Mouse (Mus musculus) c-Kit-negative CD71-positive TER-119-positive erythroid progenitor cells, embryonic 14.5 days (primary cell): Measurements from ENCODE around the gene Gja6.

ENCODE experiments used
- DNase-seq: peaks from one replicate; pipeline ENCODE4 v3.0.0-alpha.2; 2013; ENCODE audit warnings: low read depth, low spot score

Gene Gja6

DNA sequence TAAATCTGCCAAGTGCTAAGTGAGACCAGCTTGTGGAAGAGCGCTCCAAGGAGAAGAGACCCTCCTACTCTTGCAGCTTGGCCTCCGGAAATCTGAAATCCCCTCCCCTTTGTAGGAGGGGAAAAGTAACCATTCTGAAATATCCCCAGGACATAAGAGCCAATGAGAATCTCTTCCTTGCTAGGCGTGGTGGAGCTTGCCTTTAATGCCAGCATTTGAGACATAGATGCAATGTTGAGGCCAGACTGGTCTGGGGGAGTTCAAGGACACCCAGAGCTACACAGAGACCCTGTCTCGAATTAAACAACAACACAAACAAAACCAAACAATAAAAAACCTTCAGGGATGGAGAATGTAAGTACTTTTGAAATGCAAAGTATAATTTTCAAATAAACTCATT, at the start of gene Gja6:
TSS of gene Gja6 (minus strand) at position 101 of the 400 bp plus-strand sequence.
- no peak for DNase-seq

GRCm38 (mm10) chrX:160949583-160949982, 42.7 kb upstream of the Gja6 start:
- DNase-seq, result no peak

DNA sequence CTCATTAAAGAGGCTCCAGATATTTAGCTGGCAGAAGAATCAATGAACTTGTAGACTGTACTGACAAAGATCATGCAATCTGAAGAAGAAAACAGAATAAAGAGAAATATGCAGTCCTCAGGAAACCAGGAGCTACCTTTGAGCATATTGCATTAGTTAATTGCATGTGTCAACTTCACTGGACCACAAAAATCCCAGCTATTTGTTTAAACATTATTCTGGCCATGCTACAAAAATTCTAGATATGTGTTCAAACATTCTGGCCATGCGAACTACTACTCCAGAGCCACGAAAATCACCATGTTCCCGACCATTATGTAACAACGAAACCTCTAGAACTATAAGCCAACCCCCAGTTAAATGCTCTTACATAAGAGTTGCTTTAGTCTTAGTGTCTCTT, 37.9 kb upstream of the Gja6 start:
- no peak for DNase-seq

- DNase-seq, result no peak
Observed at GRCm38 (mm10) chrX:160935541-160935940, 28.7 kb upstream of the Gja6 start.

- DNase-seq, result peak; percentile 11
Observed at GRCm38 (mm10) chrX:160930656-160931055, 23.8 kb upstream of the Gja6 start.

DNA sequence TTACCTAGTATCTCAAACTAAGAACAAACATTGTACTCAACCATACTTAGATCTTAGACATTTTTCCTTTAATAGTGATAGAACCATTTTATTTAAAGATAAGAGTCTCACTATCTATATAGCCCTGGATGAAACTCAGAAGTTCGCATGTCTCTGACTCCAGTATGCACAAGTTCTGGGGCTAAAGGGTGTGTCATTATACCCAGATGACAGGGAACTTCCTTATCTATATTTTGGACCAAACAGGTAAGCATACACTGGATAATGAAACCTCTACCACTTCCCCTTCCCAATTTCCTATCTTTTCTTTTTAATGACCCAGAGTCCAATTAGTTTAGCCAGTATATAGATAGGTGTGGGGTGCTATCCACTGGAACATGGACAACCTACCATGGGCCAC, 22.0 kb upstream of the Gja6 start:
- no peak for DNase-seq

- no peak for DNase-seq
Observed at GRCm38 (mm10) chrX:160919022-160919637, 12.3 kb upstream of the Gja6 start.

- DNase-seq, result no peak
Observed at GRCm38 (mm10) chrX:160906477-160906876, 375 bp downstream of the Gja6 start.

DNA sequence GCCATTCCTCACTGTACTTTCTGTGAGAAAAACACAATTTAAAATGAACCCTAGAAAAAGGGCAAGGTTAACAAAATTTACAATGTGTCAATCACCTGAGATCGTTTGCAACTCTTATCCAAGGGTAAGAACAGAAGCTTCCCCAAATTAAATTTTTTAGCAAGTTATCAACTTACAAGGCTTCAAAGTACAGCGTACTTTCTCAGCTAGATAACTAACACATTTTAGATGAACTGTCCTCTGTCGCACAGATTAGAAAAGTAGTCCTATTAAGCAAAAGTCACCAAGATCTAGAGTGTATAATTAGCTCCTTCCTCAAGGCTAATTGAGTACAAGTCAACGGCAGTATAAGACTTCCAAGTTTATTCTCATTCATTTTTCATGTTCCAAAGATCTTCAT, 939 bp downstream of the Gja6 start:
- no peak for DNase-seq

DNA sequence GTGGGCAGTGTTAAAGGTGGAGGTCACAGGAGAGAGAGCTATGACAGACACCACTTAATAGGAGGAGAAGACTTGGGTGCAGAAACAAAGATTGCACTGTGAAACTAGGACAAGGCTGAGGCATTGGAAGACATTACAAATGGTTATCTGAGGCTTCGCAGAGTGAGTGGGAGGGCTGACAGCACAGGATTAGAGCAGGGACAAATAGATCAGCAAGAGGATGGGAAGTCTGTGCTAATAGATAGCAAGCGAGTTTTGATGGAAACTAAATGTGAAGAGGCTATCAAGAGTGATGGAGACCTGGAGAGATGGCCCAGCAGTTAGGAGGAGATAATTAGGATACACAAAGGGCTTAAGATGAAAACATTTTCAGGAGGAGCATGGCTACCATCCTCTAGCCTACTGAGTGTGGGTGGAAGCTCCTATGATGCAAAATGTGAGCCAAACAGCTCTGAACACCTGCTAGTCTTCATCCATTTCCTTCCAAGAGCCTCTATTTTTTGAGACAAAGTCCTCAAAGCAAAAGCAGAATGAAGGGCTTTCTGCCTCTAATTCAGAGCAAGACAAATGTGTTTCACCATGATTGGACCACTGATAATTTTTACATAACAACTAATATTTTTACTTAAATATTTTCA, 1.7 kb downstream of the Gja6 start:
- no peak for DNase-seq

GRCm38 (mm10) chrX:160901118-160901517, 5.7 kb downstream of the Gja6 start:
- DNase-seq, result no peak

DNA sequence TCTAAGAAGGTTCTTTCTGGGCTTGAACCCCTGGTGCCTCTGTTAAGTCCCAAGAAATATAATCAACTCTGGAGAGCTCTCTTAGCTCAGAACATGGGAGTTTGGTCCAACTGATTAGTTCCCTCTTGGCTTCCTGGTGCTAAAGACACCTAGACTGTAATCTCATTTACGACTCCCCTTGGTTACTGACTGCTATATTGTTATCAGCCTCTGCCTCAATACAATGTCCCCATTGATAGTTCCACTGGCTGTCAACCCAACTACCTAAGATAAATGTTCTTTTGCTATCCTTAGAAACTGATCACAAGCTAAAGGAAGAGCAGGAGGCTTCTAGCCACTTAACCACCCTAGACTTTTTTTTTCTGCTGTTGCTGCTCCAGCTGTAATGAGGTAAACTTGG, 14.8 kb downstream of the Gja6 start:
- DNase-seq, result no peak

DNA sequence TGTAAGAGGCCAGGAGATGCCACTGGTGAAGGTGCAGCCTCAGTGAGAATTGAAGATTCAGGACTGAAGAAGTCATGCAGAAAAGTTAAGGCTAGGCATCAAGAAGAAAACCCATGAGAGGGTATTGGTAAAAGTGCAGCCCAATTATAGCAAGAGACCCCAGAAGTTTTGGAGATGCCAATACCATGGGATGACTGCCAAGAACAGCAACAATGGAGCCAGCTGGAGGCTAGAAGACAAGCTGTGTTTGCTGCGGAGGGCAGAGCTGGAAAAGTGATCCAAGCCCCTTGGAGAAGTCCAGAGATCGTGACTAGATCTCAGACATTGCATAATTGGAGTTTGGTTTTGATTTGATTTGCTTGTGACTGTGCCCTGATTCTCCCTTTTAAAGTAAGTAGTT, 20.6 kb downstream of the Gja6 start:
- no peak for DNase-seq

DNA sequence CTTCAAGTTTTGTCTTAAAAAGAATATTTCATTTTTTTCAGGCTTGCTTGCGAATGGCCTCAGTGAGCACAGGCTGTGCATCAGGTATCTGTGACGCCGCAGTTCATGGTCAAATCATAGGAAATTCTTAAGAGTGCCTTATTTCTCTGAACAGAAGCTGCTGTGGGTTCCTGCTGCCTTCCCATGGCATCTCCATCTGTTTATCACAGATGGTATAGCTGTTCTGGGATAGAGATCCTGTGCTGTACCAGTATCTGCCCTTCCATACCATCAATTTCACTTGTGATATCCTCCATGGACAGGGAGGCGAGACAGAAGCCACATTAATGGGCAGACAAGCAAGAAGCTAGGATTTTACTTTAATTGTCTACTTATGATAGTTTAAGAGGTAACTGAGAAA, 40.3 kb downstream of the Gja6 start:
- DNase-seq, result no peak

GRCm38 (mm10) chrX:160865022-160865421, 41.8 kb downstream of the Gja6 start:
- no peak for DNase-seq

DNA sequence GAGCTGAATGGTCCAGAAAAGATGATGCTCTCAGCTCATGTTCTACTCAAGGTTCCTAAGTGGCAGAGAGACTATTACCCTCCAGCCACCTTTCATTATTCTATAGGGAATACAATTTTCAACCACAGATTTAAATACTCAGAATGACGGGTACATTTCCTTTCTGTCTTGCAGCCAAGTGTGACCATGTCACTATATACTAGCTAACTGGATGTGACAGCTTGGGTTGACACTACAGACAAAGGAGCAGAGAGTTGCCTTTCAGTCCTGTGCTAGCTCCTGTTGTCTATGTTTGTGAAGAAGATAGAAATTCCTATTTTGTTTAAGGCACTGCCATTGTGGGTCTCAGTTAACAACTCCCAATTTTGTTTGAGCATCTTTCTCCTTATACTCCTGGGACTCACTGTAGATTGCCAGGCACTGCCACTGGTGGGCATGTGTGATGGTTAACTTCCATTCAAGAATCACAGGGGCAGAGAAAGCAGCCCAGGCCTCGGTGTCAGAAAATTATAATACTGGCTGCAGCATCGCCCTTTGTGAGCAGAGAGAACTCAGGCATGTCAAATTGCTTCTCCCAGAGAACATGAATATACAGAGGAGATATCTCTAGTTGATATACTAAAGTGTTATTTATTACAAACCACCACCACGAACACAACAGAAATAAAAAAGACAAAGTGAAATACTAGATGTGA, 43.0 kb downstream of the Gja6 start:
- no peak for DNase-seq
